Comparison of ENCODE assay signal across 33 mouse cellular contexts in genomic region chr4:18696246-18696645, GRCm38 (mm10).
"Had no signal": no experiment of that assay in that cellular context is flagged by ENCODE, and none has a peak within 500 bp of the region (broad histone marks: within the 10 kb centered on the region; RNA-seq: fewer than 3 reads in every experiment).

No protein-coding gene starts in this region.

- H3K4me1 ChIP-seq: heart, embryonic 13.5 days; heart, embryonic 15.5 days; hindbrain, embryonic 10.5 days; hindbrain, embryonic 12.5 days; hindbrain, embryonic 13.5 days; hindbrain, embryonic 15.5 days; intestine, embryonic 15.5 days; kidney, embryonic 15.5 days had no signal

- ATAC-seq: hindbrain, embryonic 16.5 days; hindbrain, postnatal 0 days; inflammation-experienced regulatory T-cells, adult 6 months; intestine, embryonic 15.5 days; intestine, embryonic 16.5 days; intestine, postnatal 0 days had no signal

- H3K36me3 ChIP-seq: heart, embryonic 13.5 days; heart, embryonic 15.5 days; hindbrain, embryonic 10.5 days; hindbrain, embryonic 12.5 days; hindbrain, embryonic 13.5 days; hindbrain, embryonic 15.5 days; intestine, embryonic 15.5 days; kidney, embryonic 15.5 days had no signal

- H3K9me3 ChIP-seq: heart, embryonic 13.5 days; heart, embryonic 15.5 days; hindbrain, embryonic 10.5 days; hindbrain, embryonic 12.5 days; hindbrain, embryonic 13.5 days; hindbrain, embryonic 15.5 days; intestine, embryonic 15.5 days; kidney, embryonic 15.5 days had no signal

- H3K9ac ChIP-seq: heart, embryonic 13.5 days; heart, embryonic 15.5 days; hindbrain, embryonic 12.5 days; hindbrain, embryonic 13.5 days; hindbrain, embryonic 14.5 days; hindbrain, embryonic 15.5 days; intestine, embryonic 15.5 days; kidney, embryonic 15.5 days had no signal

- DNase-seq: heart, postnatal 10 days; heart, postnatal 14 days; heart, postnatal 36 days; heart, postnatal 4 days; kidney, adult 11 months; kidney, adult 18-20 months; kidney, adult 2 months; kidney, adult 8-10 months; kidney, adult 9 months; kidney, postnatal 10 days; kidney, postnatal 14 days; kidney, postnatal 25 days; kidney, postnatal 36 days; kidney, postnatal 4 days; layer of hippocampus, adult 9-11 months; layer of hippocampus, postnatal 36 days had no signal

- H3K27ac ChIP-seq: heart, embryonic 13.5 days; heart, embryonic 15.5 days; hindbrain, embryonic 10.5 days; hindbrain, embryonic 12.5 days; hindbrain, embryonic 13.5 days; hindbrain, embryonic 14.5 days; hindbrain, embryonic 15.5 days; hindbrain, postnatal 0 days; intestine, embryonic 15.5 days; kidney, embryonic 15.5 days; kidney, postnatal 0 days; layer of hippocampus, adult 2 months; left cerebral cortex, adult 2 months had no signal

- H3K27me3 ChIP-seq: heart, embryonic 13.5 days; heart, embryonic 15.5 days; hindbrain, embryonic 12.5 days; hindbrain, embryonic 13.5 days; hindbrain, embryonic 15.5 days; intestine, embryonic 15.5 days; kidney, embryonic 15.5 days had no signal

- H3K4me3 ChIP-seq: heart, embryonic 13.5 days; heart, embryonic 15.5 days; hindbrain, embryonic 10.5 days; hindbrain, embryonic 12.5 days; hindbrain, embryonic 13.5 days; hindbrain, embryonic 15.5 days; intestine, embryonic 15.5 days; kidney, embryonic 15.5 days; layer of hippocampus, adult 2 months; left cerebral cortex, adult 2 months had no signal

- H3K4me2 ChIP-seq: heart, embryonic 13.5 days; heart, embryonic 15.5 days; hindbrain, embryonic 12.5 days; hindbrain, embryonic 13.5 days; hindbrain, embryonic 14.5 days; hindbrain, embryonic 15.5 days; intestine, embryonic 15.5 days; kidney, embryonic 15.5 days had no signal
